Mouse (Mus musculus) kidney, adult 2 months (tissue): ENCODE results near the gene Gm49380. TPM values are rescaled to one million over a fixed set of nuclear protein-coding genes. Genes with fewer than 3 reads are reported as not detected.

Source experiments
- DNase-seq: peaks from one replicate; pipeline ENCODE4 v3.0.0; 2021
- H3K27ac ChIP-seq: fragments of 200-500 bp; 2 replicates; pipeline ENCODE4 v1.5.1; 2012; ENCODE audit warnings: low read depth, low read length, control low read depth, inconsistent platforms; ENCODE audit not compliant: insufficient read depth
- H3K27me3 ChIP-seq: fragments of 200-500 bp; replicated peaks from 2 replicates; pipeline ENCODE4 v1.6.1; 2012; ENCODE audit warnings: mild to moderate bottlenecking, moderate library complexity, low read length, inconsistent platforms; ENCODE audit not compliant: control insufficient read depth, insufficient read depth
- H3K36me3 ChIP-seq: fragments of 200-500 bp; 2 replicates; pipeline ENCODE4 v1.6.1; 2012; ENCODE audit warnings: mild to moderate bottlenecking, moderate library complexity, low read length, inconsistent platforms; ENCODE audit not compliant: control insufficient read depth, insufficient read depth
- H3K4me1 ChIP-seq: fragments of 200-500 bp; 2 replicates; pipeline ENCODE4 v1.6.1; 2011; ENCODE audit warnings: low read length; ENCODE audit not compliant: control insufficient read depth, insufficient read depth
- H3K4me3 ChIP-seq: fragments of 200-500 bp; 2 replicates; pipeline ENCODE4 v1.5.1; 2011; ENCODE audit warnings: mild to moderate bottlenecking, low read depth, low read length, control low read depth; ENCODE audit not compliant: insufficient read depth
- CTCF ChIP-seq: fragments of 200-500 bp; conservative IDR thresholded peaks from 2 replicates; pipeline ENCODE4 v1.5.1; 2011; ENCODE audit warnings: low read depth, mild to moderate bottlenecking, control low read depth, low read length, moderate library complexity, mixed read lengths; ENCODE audit not compliant: insufficient read depth, insufficient read length
- POLR2A ChIP-seq: fragments of 200-500 bp; IDR thresholded peaks from one replicate; pipeline ENCODE4 v1.6.1; 2011; ENCODE audit warnings: low read depth, low read length, control low read depth
- WGBS: fragments of 180-500 bp; shearing (Covaris S2); methylation state at CpG from one replicate; pipeline ENCODE4 v1.1.7; 2018; 5-methylcytosine and 5-hydroxymethylcytosine counted together
- polyA plus RNA-seq: library from polyadenylated mRNA; depleted of rRNA; stranded (reverse); fragments of >200 nt; gene quantifications from 2 replicates; pipeline ENCODE4 v1.2.3, GENCODE M21; 2012

The Gm49380 gene
- polyA plus RNA-seq, 1 experiment: not detected

GRCm38 (mm10) chr9:44137846-44138245 lies 24.5 kb upstream of the Gm49380 start:
- WGBS: 60% methylated on average over 4 of the region's 4 CpGs
- TF ChIP-seq POLR2A (no peak), CTCF (no peak)
- Histone ChIP-seq H3K4me3 (no peak overlapping the region), H3K27ac (no peak overlapping the region), H3K4me1 (peaks cover 14% of the 10 kb centered on the region; the same call in 1 of the 2 replicates), H3K27me3 (no peaks in the 10 kb centered on the region), H3K36me3 (no peaks in the 10 kb centered on the region)
- no peak for DNase-seq

GRCm38 (mm10) chr9:44135731-44136411 lies 22.6 kb upstream of the Gm49380 start:
- peaks cover 14% of the 10 kb centered on the region; the same call in 1 of the 2 replicates for H3K4me1 ChIP-seq
- no peak for DNase-seq
- H3K4me3 ChIP-seq: peak overlapping the region; percentile 68
- no peaks in the 10 kb centered on the region for H3K36me3 ChIP-seq
- whole genome bisulfite sequencing: 44% methylated on average over 7 of the region's 7 CpGs
- no peak overlapping the region for H3K27ac ChIP-seq
- TF ChIP-seq CTCF: no peak
- no peak for TF ChIP-seq POLR2A
- H3K27me3 ChIP-seq: no peaks in the 10 kb centered on the region

GRCm38 (mm10) chr9:44134851-44135730 lies 21.8 kb upstream of the Gm49380 start:
- Histone ChIP-seq H3K4me3 (peak overlapping the region; percentile 68), H3K27ac (0 out of 2 replicates have a peak overlapping the region, but pooled peaks have one; percentile 11), H3K36me3 (no peaks in the 10 kb centered on the region), H3K27me3 (no peaks in the 10 kb centered on the region), H3K4me1 (peaks cover 14% of the 10 kb centered on the region; the same call in 1 of the 2 replicates)
- 2% methylated on average over 49 of the region's 49 CpGs for WGBS
- TF ChIP-seq CTCF: no peak
- no peak for TF ChIP-seq POLR2A
- DNase-seq: peak; percentile 60

- under 1% methylated on average over 55 of the region's 55 CpGs for WGBS
- no peaks in the 10 kb centered on the region for H3K27me3 ChIP-seq
- peak; percentile 87 for DNase-seq
- TF ChIP-seq POLR2A: peak; percentile 43
- TF ChIP-seq CTCF: no peak
- no peaks in the 10 kb centered on the region for H3K36me3 ChIP-seq
- peaks cover 14% of the 10 kb centered on the region; the same call in 1 of the 2 replicates for H3K4me1 ChIP-seq
- H3K4me3 ChIP-seq: peak within 1 kb of the TSS; percentile 68
- peak within 1 kb of the TSS; percentile 11 for H3K27ac ChIP-seq
Measured at GRCm38 (mm10) chr9:44134101-44134850, 21.0 kb upstream of the Gm49380 start, which contains the start of gene Mcam. TSS of gene Mcam (plus strand) at chr9:44134469.

GRCm38 (mm10) chr9:44133287-44133686 lies 20.0 kb upstream of the Gm49380 start:
- Histone ChIP-seq H3K27me3 (no peaks in the 10 kb centered on the region), H3K27ac (peak overlapping the region; percentile 11), H3K36me3 (no peaks in the 10 kb centered on the region), H3K4me1 (peaks cover 14% of the 10 kb centered on the region; the same call in 1 of the 2 replicates), H3K4me3 (peak overlapping the region; percentile 68)
- TF ChIP-seq POLR2A: no peak
- TF ChIP-seq CTCF: no peak
- no peak for DNase-seq
- WGBS: 30% methylated on average over 2 of the region's 2 CpGs

- H3K27ac ChIP-seq: no peak overlapping the region
- no peak for DNase-seq
- no peak for TF ChIP-seq CTCF
- TF ChIP-seq POLR2A: no peak
- no peak overlapping the region for H3K4me3 ChIP-seq
- H3K4me1 ChIP-seq: peaks cover 14% of the 10 kb centered on the region; the same call in 1 of the 2 replicates
- no peaks in the 10 kb centered on the region for H3K27me3 ChIP-seq
- H3K36me3 ChIP-seq: no peaks in the 10 kb centered on the region
- 78% methylated on average over 5 of the region's 5 CpGs for WGBS
Measured at GRCm38 (mm10) chr9:44132200-44132599, 18.9 kb upstream of the Gm49380 start.
